Mouse (Mus musculus): Measurements from ENCODE around the gene Baiap2l1.

DNA sequence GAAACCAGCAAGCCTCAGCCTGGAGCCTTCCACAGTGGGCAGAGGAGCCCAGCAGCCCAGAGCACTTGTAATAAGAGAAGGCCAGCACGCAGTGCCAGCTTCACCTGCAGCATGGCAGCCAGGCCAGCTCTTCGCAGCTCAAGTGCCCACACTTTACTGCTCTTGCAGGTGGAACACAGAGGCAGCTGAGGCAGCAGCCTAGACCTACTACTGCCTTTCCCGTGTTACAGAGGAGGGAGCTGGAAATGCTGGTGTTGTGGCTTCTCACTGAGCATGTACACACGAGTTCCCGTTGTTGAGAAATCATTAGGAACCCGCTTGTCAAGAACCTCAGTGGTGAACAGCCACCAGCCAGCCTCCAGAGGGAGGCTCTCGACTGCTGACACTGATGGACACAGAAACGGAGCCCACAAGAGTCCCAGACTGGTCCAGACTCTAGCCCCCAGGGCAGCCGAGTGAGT, 78.8 kb downstream of the Baiap2l1 start:
- no peak for TF ChIP-seq CTCF (IDR thresholded peaks at IDR 0.05; ENCODE audit: low read depth, low read length)
- TF ChIP-seq POLR2A (IDR thresholded peaks at IDR 0.05; ENCODE audit: extremely low read depth, insufficient read depth, low read length) = no peak

All from liver, adult 2 months (tissue).